ENCODE assay signal across 17 mouse cellular contexts in genomic region chr2:155224721-155225120, GRCm38 (mm10). TPM values are rescaled to one million over a fixed set of nuclear protein-coding genes. Genes with fewer than 3 reads are reported as not detected.
DNase-seq lines count a peak whose midpoint lies in the region; ATAC-seq and TF ChIP-seq lines count a peak whose summit lies in the region.
"Had no signal": no experiment of that assay in that cellular context is flagged by ENCODE, and none has a peak within 500 bp of the region (broad histone marks: within the 10 kb centered on the region; RNA-seq: fewer than 3 reads in every experiment).

No protein-coding gene starts in this region.

- peaks cover 77% of the 10 kb centered on the region for H3K36me3 ChIP-seq in heart, embryonic 14.5 days (ENCODE audit: control insufficient read depth, insufficient read depth, low read length)
- H3K36me3 ChIP-seq in neural tube, embryonic 15.5 days, result peaks cover 63% of the 10 kb centered on the region

- H3K27ac ChIP-seq in gastrocnemius, adult 2 months, result peak overlapping the region; percentile 74
- H3K27ac ChIP-seq in heart, embryonic 14.5 days (replicated peaks in 1 of 2; ENCODE audit: control insufficient read depth in 1 of 2, insufficient read depth in 1 of 2, low read depth in 2 of 2, low read length in 2 of 2), result peak overlapping the region; percentile 70 to 87
- no peak overlapping the region for H3K27ac ChIP-seq in neural tube, embryonic 15.5 days (replicated peaks)
- H3K27ac ChIP-seq: embryonic facial prominence, embryonic 12.5 days; hindbrain, postnatal 0 days; liver, embryonic 12.5 days; midbrain, embryonic 10.5 days had no signal

- WGBS in heart, embryonic 14.5 days, result 39% methylated on average over 7 of the region's 7 CpGs
- 90% methylated on average over 7 of the region's 7 CpGs for WGBS in neural tube, embryonic 15.5 days

- no peak for TF ChIP-seq CTCF in gastrocnemius, adult 2 months (IDR thresholded peaks at IDR 0.05)
- no peak for TF ChIP-seq CTCF in Patski (IDR thresholded peaks at IDR 0.05)

- CTCF ChIA-PET in Patski (lab: Charles Lee), result interaction anchor here (1.1 kb wide), 1 partner anchor 159 kb away, joined by 3 read pairs; no protein-coding TSS in a partner anchor

- no peaks in the 10 kb centered on the region for H3K27me3 ChIP-seq in Patski
- H3K27me3 ChIP-seq in heart, embryonic 14.5 days (ENCODE audit: control insufficient read depth, insufficient read depth, low read length), result no peaks in the 10 kb centered on the region
- no peaks in the 10 kb centered on the region for H3K27me3 ChIP-seq in neural tube, embryonic 15.5 days (replicated peaks)
- H3K27me3 ChIP-seq: embryonic facial prominence, embryonic 12.5 days; liver, embryonic 12.5 days had no signal

- POLR2A ChIA-PET in Patski (lab: Charles Lee), result interaction anchor here (1.1 to 1.3 kb wide), 2 partner anchors 12 to 17 kb away, joined by 3 to 7 read pairs; partner anchors contain the start of gene Dynlrb1

- H3K4me2 ChIP-seq in heart, embryonic 14.5 days (ENCODE audit: low read length), result no peak overlapping the region
- no peak overlapping the region for H3K4me2 ChIP-seq in neural tube, embryonic 15.5 days
- H3K4me2 ChIP-seq: embryonic facial prominence, embryonic 12.5 days; liver, embryonic 12.5 days had no signal

- ATAC-seq in Patski, result peak; percentile 78
- ATAC-seq in heart, embryonic 14.5 days (ENCODE audit: insufficient number of reproducible peaks, insufficient read depth, low FRiP score, low read depth), result no peak
- no peak for ATAC-seq in neural tube, embryonic 15.5 days (ENCODE audit: low FRiP score)
- ATAC-seq in monocyte, adult 5-6 weeks (replicated peaks; ENCODE audit: insufficient number of reproducible peaks, low FRiP score, low TSS enrichment, poor library complexity, severe bottlenecking), result no peak
- ATAC-seq: forebrain, embryonic 14.5 days; hindbrain, postnatal 0 days; liver, embryonic 12.5 days had no signal

- intact Hi-C loops in gastrocnemius, adult 2 months (cut with DNase I), result no loop called here
- intact Hi-C loops in gastrocnemius, postnatal 14 days (cut with DNase I; ENCODE audit: low total_unique reads), result loop anchor here (5.0 kb wide), 1 partner anchor 163 kb away; no protein-coding TSS in a partner anchor
- intact Hi-C loops in left cerebral cortex, postnatal 36 days (cut with DNase I), result no loop called here

- in situ Hi-C loops in Patski (cut with MboI; ENCODE audit: low pct_unique_long_range_greater_than_20kb), result no loop called here

- no peak overlapping the region for H3K4me3 ChIP-seq in gastrocnemius, adult 2 months
- H3K4me3 ChIP-seq in heart, embryonic 14.5 days (ENCODE audit: control insufficient read depth in 1 of 2, insufficient read depth in 1 of 2, low read depth in 1 of 2, low read length in 2 of 2), result no peak overlapping the region
- H3K4me3 ChIP-seq in neural tube, embryonic 15.5 days (replicated peaks), result no peak overlapping the region
- H3K4me3 ChIP-seq: embryonic facial prominence, embryonic 12.5 days; liver, embryonic 12.5 days; midbrain, embryonic 10.5 days had no signal

- no peak overlapping the region for H3K9ac ChIP-seq in heart, embryonic 14.5 days (ENCODE audit: low read length)
- H3K9ac ChIP-seq in neural tube, embryonic 15.5 days (replicated peaks), result no peak overlapping the region
- H3K9ac ChIP-seq: embryonic facial prominence, embryonic 12.5 days; liver, embryonic 12.5 days had no signal

- peaks cover 4 to 20% of the 10 kb centered on the region in 2 experiments for H3K4me1 ChIP-seq in heart, embryonic 14.5 days (ENCODE audit: control insufficient read depth in 2 of 2, insufficient read depth in 2 of 2, low read length in 2 of 2)
- no peaks in the 10 kb centered on the region for H3K4me1 ChIP-seq in neural tube, embryonic 15.5 days
- H3K4me1 ChIP-seq: embryonic facial prominence, embryonic 12.5 days; liver, embryonic 12.5 days; midbrain, embryonic 10.5 days had no signal

- DNase-seq in gastrocnemius, adult 2 months, result peak; percentile 45
- DNase-seq in gastrocnemius, postnatal 14 days, result no peak
- DNase-seq in 3T3-L1 (ENCODE audit: low read depth, low spot score), result peak; percentile 91
- DNase-seq in Patski (ENCODE audit: low read depth, low spot score), result peak; percentile 74
- DNase-seq in left cerebral cortex, postnatal 36 days (ENCODE audit: low spot score in 2 of 2), result no peak
- DNase-seq: cerebellum, adult 11 months; cerebellum, postnatal 36 days; right cerebral cortex, postnatal 4 days; thymus, postnatal 25 days had no signal

- H3K9me3 ChIP-seq in heart, embryonic 14.5 days (ENCODE audit: control insufficient read depth, low read length), result no peaks in the 10 kb centered on the region
- H3K9me3 ChIP-seq in neural tube, embryonic 15.5 days (replicated peaks), result no peaks in the 10 kb centered on the region
- H3K9me3 ChIP-seq: embryonic facial prominence, embryonic 12.5 days; liver, embryonic 12.5 days; midbrain, embryonic 10.5 days had no signal

RNA-seq across cellular contexts. Expression of gene Dynlrb1, which starts 11.6 kb away (rescaled TPM):
- 100 to 1,000 TPM; 100 to 128 TPM for total RNA-seq in gastrocnemius, adult 2 months (2021)
- total RNA-seq in gastrocnemius, postnatal 14 days (2021), result 100 to 1,000 TPM; 128 to 129 TPM
- polyA plus RNA-seq in Patski (2021), result 316 TPM
- 491 and 511 TPM in 2 replicates for polyA plus RNA-seq in heart, embryonic 14.5 days (2014; fragmentation: Nextera tagmentation; extraction: Ambion mirVana)
- 675 and 765 TPM in 2 replicates for polyA plus RNA-seq in neural tube, embryonic 15.5 days (2015; fragmentation: Nextera tagmentation; extraction: Ambion mirVana)
- 100 to 1,000 TPM; 292 to 339 TPM for total RNA-seq in left cerebral cortex, postnatal 36 days (2021)
- 66.0 to 110 TPM (median 92.2 TPM) in 3 replicates for total RNA-seq in monocyte, adult 5-6 weeks (2017)

RNA-seq across cellular contexts. Expression of gene Map1lc3a, which starts 51.4 kb away (rescaled TPM):
- total RNA-seq in gastrocnemius, adult 2 months (2021), result 100 to 1,000 TPM; 267 to 277 TPM
- 100 to 1,000 TPM; 152 to 162 TPM for total RNA-seq in gastrocnemius, postnatal 14 days (2021)
- 128 TPM for polyA plus RNA-seq in Patski (2021)
- polyA plus RNA-seq in heart, embryonic 14.5 days (2014; fragmentation: Nextera tagmentation; extraction: Ambion mirVana), result 359 and 441 TPM in 2 replicates
- polyA plus RNA-seq in neural tube, embryonic 15.5 days (2015; fragmentation: Nextera tagmentation; extraction: Ambion mirVana), result 588 and 743 TPM in 2 replicates
- 100 to 1,000 TPM; 295 to 402 TPM for total RNA-seq in left cerebral cortex, postnatal 36 days (2021)
- total RNA-seq in monocyte, adult 5-6 weeks (2017), result 3.6 to 16.5 TPM (median 4.6 TPM) in 3 replicates

Comparison
In these comparisons a context has a peak if more than half of its experiments do, and no peak if none do; other contexts are left out.
1. DNase-seq: peak in gastrocnemius, adult 2 months (single experiment), 3T3-L1 (single experiment) and Patski (single experiment); none in gastrocnemius, postnatal 14 days (single experiment) and left cerebral cortex, postnatal 36 days (0 of 2).